In the genomic region with DNA sequence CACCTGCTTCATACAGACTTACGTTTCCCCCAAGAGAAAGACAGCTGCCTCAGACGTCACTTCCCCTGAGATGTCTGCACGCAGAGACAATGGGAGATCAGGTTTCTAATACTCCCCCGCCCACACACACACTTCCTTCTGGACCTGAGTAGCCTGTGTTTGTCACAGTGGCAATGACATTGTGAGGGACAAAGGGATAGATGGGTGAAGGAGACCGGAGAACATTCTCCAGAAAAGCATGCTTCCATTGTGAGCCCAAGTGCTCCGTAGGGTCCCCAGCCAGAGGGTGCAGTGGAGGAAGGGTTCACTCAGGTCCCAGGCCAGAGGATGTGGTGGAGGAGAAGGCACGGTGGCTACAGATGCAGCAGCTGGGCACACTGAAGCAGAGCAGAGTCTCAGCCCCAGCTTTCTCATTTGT, we compare ENCODE assay signal across 13 mouse cellular contexts. TPM values are rescaled to one million over a fixed set of nuclear protein-coding genes. Genes with fewer than 3 reads are reported as not detected.
A peak's percentile ranks its signal among the peaks of the same experiment; 100 is the strongest.
DNase-seq lines count a peak whose midpoint lies in the region; ATAC-seq lines count a peak whose summit lies in the region.
"Had no signal": no experiment of that assay in that cellular context is flagged by ENCODE, and none has a peak within 500 bp of the region (broad histone marks: within the 10 kb centered on the region; RNA-seq: fewer than 3 reads in every experiment).

No protein-coding gene starts in this region.

- H3K4me1 ChIP-seq in kidney, embryonic 14.5 days (ENCODE audit: control insufficient read depth, insufficient read depth, low read length) = peaks cover 4% of the 10 kb centered on the region; the same call in 1 of the 2 replicates
- peaks cover 12% of the 10 kb centered on the region; the same call in 1 of the 2 replicates for H3K4me1 ChIP-seq in forebrain, embryonic 10.5 days
- H3K4me1 ChIP-seq: limb, embryonic 12.5 days had no signal

- no peaks in the 10 kb centered on the region for H3K27me3 ChIP-seq in kidney, embryonic 14.5 days (ENCODE audit: control insufficient read depth, insufficient read depth, low read length)
- H3K27me3 ChIP-seq in forebrain, embryonic 10.5 days (ENCODE audit: poor library complexity, severe bottlenecking) = no peaks in the 10 kb centered on the region
- H3K27me3 ChIP-seq: limb, embryonic 12.5 days; neural tube, embryonic 13.5 days had no signal

- H3K36me3 ChIP-seq in kidney, embryonic 14.5 days (ENCODE audit: control insufficient read depth, insufficient read depth, low read length) = no peaks in the 10 kb centered on the region
- H3K36me3 ChIP-seq in forebrain, embryonic 10.5 days (replicated peaks) = no peaks in the 10 kb centered on the region
- H3K36me3 ChIP-seq: limb, embryonic 12.5 days; neural tube, embryonic 13.5 days had no signal

- WGBS in kidney, embryonic 14.5 days = 39% methylated on average over 7 of the region's 7 CpGs
- WGBS in forebrain, embryonic 10.5 days = 57% methylated on average over 7 of the region's 7 CpGs

- no peak overlapping the region for H3K4me2 ChIP-seq in kidney, embryonic 14.5 days (replicated peaks; ENCODE audit: low read depth, low read length)
- H3K4me2 ChIP-seq: limb, embryonic 12.5 days; neural tube, embryonic 13.5 days had no signal

- peak; percentile 61 for ATAC-seq in kidney, embryonic 14.5 days (ENCODE audit: low FRiP score, low TSS enrichment)
- peak; percentile 40 for ATAC-seq in granulocyte monocyte progenitor cell, adult 5-6 weeks (replicated peaks; ENCODE audit: poor library complexity, severe bottlenecking)
- peak; percentile 49 for ATAC-seq in megakaryocyte, adult 5-6 weeks (ENCODE audit: poor library complexity, severe bottlenecking)

- no peak overlapping the region for H3K4me3 ChIP-seq in kidney, embryonic 14.5 days (ENCODE audit: low read length)
- H3K4me3 ChIP-seq in forebrain, embryonic 10.5 days = no peak overlapping the region
- H3K4me3 ChIP-seq: layer of hippocampus, adult 2 months; limb, embryonic 12.5 days; neural tube, embryonic 13.5 days had no signal

- no peak overlapping the region for H3K9ac ChIP-seq in kidney, embryonic 14.5 days (ENCODE audit: low read depth, low read length)
- H3K9ac ChIP-seq: limb, embryonic 12.5 days; neural tube, embryonic 13.5 days had no signal

- DNase-seq in kidney, adult 18-20 months = no peak
- DNase-seq in 416B (ENCODE audit: low read depth) (peak; percentile 75), liver (no peak)
- no peak for DNase-seq in right cerebral cortex, postnatal 14 days
- no peak for DNase-seq in forebrain, embryonic 10.5 days (ENCODE audit: extremely low spot score, low spot score)
- DNase-seq: gastrocnemius, postnatal 25 days; right cerebral cortex, postnatal 25 days had no signal

- H3K27ac ChIP-seq in kidney, embryonic 14.5 days (ENCODE audit: low read depth, low read length) = no peak overlapping the region
- no peak overlapping the region for H3K27ac ChIP-seq in forebrain, embryonic 10.5 days
- H3K27ac ChIP-seq: layer of hippocampus, adult 2 months; limb, embryonic 12.5 days; neural tube, embryonic 13.5 days had no signal

- no peaks in the 10 kb centered on the region for H3K9me3 ChIP-seq in kidney, embryonic 14.5 days (ENCODE audit: control insufficient read depth, low read length)
- H3K9me3 ChIP-seq in forebrain, embryonic 10.5 days = no peaks in the 10 kb centered on the region
- H3K9me3 ChIP-seq: limb, embryonic 12.5 days; neural tube, embryonic 13.5 days had no signal

RNA-seq across cellular contexts. Expression of a gene that starts 12.5 kb away (rescaled TPM):
- 11.0 and 12.7 TPM in 2 replicates for polyA plus RNA-seq in kidney, embryonic 14.5 days (2014; fragmentation: Nextera tagmentation; extraction: Ambion mirVana)
- 6.0 and 9.5 TPM in 2 replicates for total RNA-seq in granulocyte monocyte progenitor cell, adult 5-6 weeks (2014; fragmentation: Nextera tagmentation)
- 15.1 and 22.6 TPM in 2 replicates for total RNA-seq in granulocyte monocyte progenitor cell, adult 5-6 weeks (2017)
- total RNA-seq in megakaryocyte, adult 5-6 weeks (2015) = 15.3 and 17.3 TPM in 2 replicates
- total RNA-seq in megakaryocyte, adult 5-6 weeks (2017) = 22.8 and 26.9 TPM in 2 replicates
- polyA plus RNA-seq in forebrain, embryonic 10.5 days (2016; fragmentation: Nextera tagmentation; extraction: Ambion mirVana) = 3.2 and 4.1 TPM in 2 replicates
